Mouse (Mus musculus): ENCODE results near the gene Gm10135.

- TF ChIP-seq CTCF (IDR thresholded peaks at IDR 0.05; ENCODE audit: low read depth) = no peak
- TF ChIP-seq EP300 (IDR thresholded peaks at IDR 0.05; ENCODE audit: low read depth) = no peak
These were observed at the start of gene Gm10135 for GRCm38 (mm10) chr5:72974602-72975001.

Measured in liver, postnatal 0 days (tissue).